Mouse (Mus musculus) testis, adult 2 months (tissue): ENCODE measurements at regions not wholly inside any gene's neighbourhood (a gene's known extent, or its start where the extent isn't known, plus 50 kb on each side); places are given as distances from the start of the nearest gene placed in this dataset.

Experiments used
- CTCF ChIP-seq: fragments of 200-500 bp; IDR thresholded peaks from 2 replicates; pipeline ENCODE4 v1.5.1; 2012; ENCODE audit warnings: low read depth, mild to moderate bottlenecking, inconsistent platforms, low read length, moderate library complexity; ENCODE audit not compliant: control insufficient read depth, insufficient read depth, insufficient replicate concordance
- POLR2A ChIP-seq: fragments of 200-500 bp; IDR thresholded peaks from 2 replicates; pipeline ENCODE4 v1.6.1; 2012; ENCODE audit warnings: low read depth, mild to moderate bottlenecking, inconsistent platforms, low read length, moderate library complexity; ENCODE audit not compliant: control insufficient read depth

GRCm38 (mm10) chr7:121589088-121589605 is 117.9 kb downstream of the Usp31 start:
- no peak for TF ChIP-seq CTCF
- TF ChIP-seq POLR2A: no peak
